Mouse (Mus musculus) stomach, postnatal 0 days (tissue): ENCODE results near the gene Grasp. TPM values are rescaled to one million over a fixed set of nuclear protein-coding genes. Genes with fewer than 3 reads are reported as not detected.

ENCODE experiments used
- ATAC-seq: fragments of 200-750 bp; cut with Nextera tagmentation; 2 replicates; pipeline ENCODE4 v1.8.0; 2017; ENCODE audit not compliant: low FRiP score, low TSS enrichment
- DNase-seq: peaks from one replicate; pipeline ENCODE4 v3.0.0-alpha.2; 2016; ENCODE audit warnings: low spot score
- H3K27ac ChIP-seq: fragments of 300-500 bp; sonication (generic); replicated peaks from 2 replicates; pipeline ENCODE4 v1.5.1; 2014; ENCODE audit warnings: mild to moderate bottlenecking, control low read depth
- H3K27me3 ChIP-seq: fragments of 300-500 bp; sonication (generic); 2 replicates; pipeline ENCODE4 v1.6.1; 2014; ENCODE audit warnings: low read length; ENCODE audit not compliant: control insufficient read depth, insufficient read depth
- H3K36me3 ChIP-seq: fragments of 300-500 bp; sonication (generic); 2 replicates; pipeline ENCODE4 v1.6.1; 2014; ENCODE audit warnings: low read length, mixed read lengths; ENCODE audit not compliant: control insufficient read depth, insufficient read depth
- H3K4me1 ChIP-seq: fragments of 300-500 bp; sonication (generic); replicated peaks from 2 replicates; pipeline ENCODE4 v1.6.1; 2014; ENCODE audit warnings: antibody characterized with exemption; ENCODE audit not compliant: control insufficient read depth, insufficient read depth
- H3K4me2 ChIP-seq: fragments of 300-500 bp; sonication (generic); replicated peaks from 2 replicates; pipeline ENCODE4 v1.6.1; 2014; ENCODE audit warnings: low read depth, mild to moderate bottlenecking, control low read depth, moderate library complexity
- H3K4me3 ChIP-seq: fragments of 300-500 bp; sonication (generic); 2 replicates; pipeline ENCODE4 v1.5.1; 2014; ENCODE audit warnings: low read depth, low read length, control low read depth
- H3K9ac ChIP-seq: fragments of 300-500 bp; sonication (generic); 2 replicates; pipeline ENCODE4 v1.6.1; 2014; ENCODE audit warnings: mild to moderate bottlenecking, low read length, control low read depth, mixed read lengths
- H3K9me3 ChIP-seq: fragments of 300-500 bp; sonication (generic); 2 replicates; pipeline ENCODE4 v1.6.1; 2016; ENCODE audit warnings: low read length; ENCODE audit not compliant: control insufficient read depth
- CTCF ChIP-seq: IDR thresholded peaks from 2 replicates; pipeline ENCODE4 v1.5.1; 2016; ENCODE audit warnings: antibody characterized with exemption, low read depth, mild to moderate bottlenecking, moderate library complexity
- EP300 ChIP-seq: optimal IDR thresholded peaks from 2 replicates; pipeline ENCODE3; 2016; ENCODE audit warnings: antibody characterized with exemption
- WGBS: fragments of 180-500 bp; shearing (Covaris S2); extraction: QIAGEN DNeasy Blood & Tissue Kit; methylation state at CpG from one replicate; pipeline ENCODE4 v1.1.7; 2014; 5-methylcytosine and 5-hydroxymethylcytosine counted together
- polyA plus RNA-seq: library from polyadenylated mRNA; unstranded; fragments of >200 nt; fragmentation: Nextera tagmentation; extraction: Ambion mirVana; gene quantifications from 2 replicates; pipeline ENCODE4 v1.2.1, GENCODE M21; 2015

The Grasp gene
- polyA plus RNA-seq, 1 experiment from 2014 or later, result 2.0 TPM

- Histone ChIP-seq H3K4me3 (no peak overlapping the region), H3K36me3 (peaks cover 3% of the 10 kb centered on the region; the same call in 1 of the 2 replicates), H3K4me2 (no peak overlapping the region), H3K9me3 (no peaks in the 10 kb centered on the region), H3K4me1 (peaks cover 3% of the 10 kb centered on the region; the same call in 1 of the 2 replicates), H3K27me3 (no peaks in the 10 kb centered on the region), H3K27ac (peak overlapping the region; percentile 18; the same call in 1 of the 2 replicates), H3K9ac (no peak overlapping the region)
- no peak for DNase-seq
- no peak for ATAC-seq
- no peak for TF ChIP-seq EP300
- TF ChIP-seq CTCF, result no peak
- 57% methylated on average over 7 of the region's 7 CpGs for WGBS
Measured at GRCm38 (mm10) chr15:101192260-101192640, 31.7 kb upstream of the Grasp start.

- Histone ChIP-seq H3K4me1 (peaks cover 3% of the 10 kb centered on the region; the same call in 1 of the 2 replicates), H3K9ac (no peak overlapping the region), H3K27me3 (no peaks in the 10 kb centered on the region), H3K36me3 (peaks cover 3% of the 10 kb centered on the region; the same call in 1 of the 2 replicates), H3K27ac (no peak overlapping the region), H3K4me3 (no peak overlapping the region), H3K4me2 (no peak overlapping the region), H3K9me3 (no peaks in the 10 kb centered on the region)
- TF ChIP-seq CTCF, result no peak
- TF ChIP-seq EP300, result no peak
- DNase-seq (no peak), ATAC-seq (no peak)
- WGBS, result 68% methylated on average over 7 of the region's 7 CpGs
Measured at GRCm38 (mm10) chr15:101192651-101193050, 31.3 kb upstream of the Grasp start.

DNA sequence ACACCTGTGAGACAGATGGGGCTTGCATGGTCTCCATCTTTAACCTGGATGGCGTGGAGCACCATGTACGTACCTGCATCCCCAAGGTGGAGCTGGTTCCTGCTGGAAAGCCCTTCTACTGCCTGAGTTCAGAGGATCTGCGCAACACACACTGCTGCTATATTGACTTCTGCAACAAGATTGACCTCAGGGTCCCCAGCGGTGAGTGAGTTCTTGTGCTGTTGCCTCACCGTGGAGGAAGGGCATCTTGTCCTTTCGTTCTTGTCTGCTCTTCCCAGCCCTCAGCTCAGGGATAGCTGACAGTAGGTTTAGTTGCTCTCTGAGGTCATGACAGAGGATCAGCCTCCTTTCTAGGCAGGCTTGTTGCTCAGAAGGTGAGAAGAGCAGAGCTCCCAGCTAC, 30.0 kb upstream of the Grasp start:
- Histone ChIP-seq H3K27ac (no peak overlapping the region), H3K36me3 (peaks cover 7% of the 10 kb centered on the region), H3K4me1 (peaks cover 3% of the 10 kb centered on the region; the same call in 1 of the 2 replicates), H3K27me3 (no peaks in the 10 kb centered on the region), H3K9me3 (no peaks in the 10 kb centered on the region), H3K4me3 (no peak overlapping the region), H3K9ac (no peak overlapping the region; the same call in 1 of the 2 replicates), H3K4me2 (no peak overlapping the region)
- TF ChIP-seq EP300 (no peak), CTCF (no peak)
- ATAC-seq, result no peak
- WGBS, result 88% methylated on average over 6 of the region's 6 CpGs
- no peak for DNase-seq

- H3K27me3 ChIP-seq, result no peaks in the 10 kb centered on the region
- no peak overlapping the region for H3K4me3 ChIP-seq
- ATAC-seq (no peak), DNase-seq (no peak)
- H3K4me2 ChIP-seq, result no peak overlapping the region
- no peak overlapping the region for H3K9ac ChIP-seq
- no peaks in the 10 kb centered on the region for H3K9me3 ChIP-seq
- 0 out of 2 replicates have a peak overlapping the region, but pooled peaks have one; percentile 30 for H3K27ac ChIP-seq
- 74% methylated on average over 16 of the region's 16 CpGs for WGBS
- peaks cover 12% of the 10 kb centered on the region for H3K36me3 ChIP-seq
- H3K4me1 ChIP-seq, result peaks cover 3% of the 10 kb centered on the region; the same call in 1 of the 2 replicates
- TF ChIP-seq EP300, result no peak
- no peak for TF ChIP-seq CTCF
Measured at GRCm38 (mm10) chr15:101194951-101195823, 28.8 kb upstream of the Grasp start.

- Histone ChIP-seq H3K9me3 (no peaks in the 10 kb centered on the region), H3K4me2 (no peak overlapping the region), H3K36me3 (peaks cover 22% of the 10 kb centered on the region), H3K27ac (no peak overlapping the region), H3K27me3 (no peaks in the 10 kb centered on the region), H3K4me3 (no peak overlapping the region), H3K9ac (no peak overlapping the region), H3K4me1 (peaks cover 1% of the 10 kb centered on the region; the same call in 1 of the 2 replicates)
- WGBS, result 89% methylated on average over 8 of the region's 8 CpGs
- TF ChIP-seq EP300 (no peak), CTCF (no peak)
- no peak for ATAC-seq
- no peak for DNase-seq
Measured at GRCm38 (mm10) chr15:101196079-101196795, 27.8 kb upstream of the Grasp start.

DNA sequence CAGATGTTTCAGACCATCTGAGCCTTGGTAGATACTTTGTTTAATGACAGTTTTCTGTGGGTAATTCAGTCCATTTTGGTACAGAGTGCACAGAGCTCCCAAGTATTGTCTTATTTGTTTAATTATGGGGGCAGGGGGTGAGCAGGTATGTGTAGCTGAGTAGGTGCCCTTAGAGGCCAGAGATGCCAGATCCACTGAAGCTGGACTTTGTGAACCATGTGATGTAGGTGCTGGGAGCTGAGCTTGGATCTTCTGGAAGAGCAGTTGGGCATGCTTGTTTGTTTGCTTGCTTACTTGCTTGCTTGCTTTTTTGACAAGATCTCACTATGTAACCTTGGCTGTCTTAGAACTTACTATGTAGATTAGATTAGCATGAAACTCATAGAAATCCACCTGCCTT, 27.0 kb upstream of the Grasp start:
- H3K27me3 ChIP-seq, result no peaks in the 10 kb centered on the region
- H3K36me3 ChIP-seq, result peaks cover 26% of the 10 kb centered on the region
- H3K9ac ChIP-seq, result no peak overlapping the region
- no peaks in the 10 kb centered on the region for H3K4me1 ChIP-seq
- no peak for ATAC-seq
- no peaks in the 10 kb centered on the region for H3K9me3 ChIP-seq
- H3K4me2 ChIP-seq, result no peak overlapping the region
- TF ChIP-seq CTCF (no peak), EP300 (no peak)
- no peak overlapping the region for H3K4me3 ChIP-seq
- no peak overlapping the region for H3K27ac ChIP-seq
- DNase-seq, result no peak
